In genomic region chr6:146454520-146455511, GRCm38 (mm10) we compare ENCODE assay signal across 17 mouse cellular contexts. TPM values are rescaled to one million over a fixed set of nuclear protein-coding genes. Genes with fewer than 3 reads are reported as not detected.
DNase-seq lines count a peak whose midpoint lies in the region; ATAC-seq lines count a peak whose summit lies in the region.
"Had no signal": no experiment of that assay in that cellular context is flagged by ENCODE, and none has a peak within 500 bp of the region (broad histone marks: within the 10 kb centered on the region; RNA-seq: fewer than 3 reads in every experiment).

No protein-coding gene starts in this region.

- no peak overlapping the region for H3K9ac ChIP-seq in liver, embryonic 13.5 days
- H3K9ac ChIP-seq: hindbrain, embryonic 15.5 days; midbrain, embryonic 12.5 days had no signal

- WGBS in liver, embryonic 13.5 days (ENCODE audit: insufficient replicate concordance) = 46% methylated on average over 10 of the region's 10 CpGs

- H3K27ac ChIP-seq in liver, embryonic 13.5 days = peak overlapping the region; percentile 90
- H3K27ac ChIP-seq: hindbrain, embryonic 15.5 days; midbrain, embryonic 12.5 days had no signal

- peaks cover 47% of the 10 kb centered on the region for H3K27me3 ChIP-seq in liver, embryonic 13.5 days
- H3K27me3 ChIP-seq: hindbrain, embryonic 15.5 days; midbrain, embryonic 12.5 days had no signal

- H3K4me1 ChIP-seq in liver, embryonic 13.5 days (replicated peaks) = peaks cover 27% of the 10 kb centered on the region
- H3K4me1 ChIP-seq: hindbrain, embryonic 15.5 days had no signal

- no peaks in the 10 kb centered on the region for H3K36me3 ChIP-seq in liver, embryonic 13.5 days
- H3K36me3 ChIP-seq: hindbrain, embryonic 15.5 days; midbrain, embryonic 12.5 days had no signal

- H3K4me2 ChIP-seq in liver, embryonic 13.5 days = peak overlapping the region; percentile 33
- H3K4me2 ChIP-seq: hindbrain, embryonic 15.5 days; midbrain, embryonic 12.5 days had no signal

- peak; percentile 59 for DNase-seq in spleen, adult 12 weeks (ENCODE audit: low spot score)
- no peak for DNase-seq in spleen, adult 18-20 months
- peak; percentile 34 for DNase-seq in c-Kit-positive CD71-negative TER-119-negative erythroid progenitor cells, embryonic 14.5 days (ENCODE audit: low read depth)
- peak; percentile 75 for DNase-seq in liver, embryonic 13.5 days
- no peak for DNase-seq in urinary bladder, postnatal 36 days (ENCODE audit: low spot score in 2 of 2)
- DNase-seq in left cerebral cortex, adult 11 months (ENCODE audit: low spot score) = no peak
- no peak for DNase-seq in gastrocnemius, postnatal 25 days
- DNase-seq: adrenal gland, postnatal 10 days; cerebellum, adult 11 months; gastrocnemius, postnatal 10 days; kidney, adult 8-10 months; kidney, postnatal 4 days; right cerebral cortex, postnatal 25 days; thymus, postnatal 36 days had no signal

- H3K9me3 ChIP-seq in liver, embryonic 13.5 days (replicated peaks) = no peaks in the 10 kb centered on the region
- H3K9me3 ChIP-seq: hindbrain, embryonic 15.5 days; midbrain, embryonic 12.5 days had no signal

- ATAC-seq in liver, embryonic 13.5 days (ENCODE audit: low read depth) = peak; percentile 97
- ATAC-seq: forebrain, embryonic 16.5 days had no signal

- no peak overlapping the region for H3K4me3 ChIP-seq in liver, embryonic 13.5 days (replicated peaks)
- H3K4me3 ChIP-seq: hindbrain, embryonic 15.5 days; midbrain, embryonic 12.5 days had no signal

RNA-seq across cellular contexts. Expression of gene Itpr2, which starts 47.2 kb away (rescaled TPM):
- polyA plus RNA-seq in liver, embryonic 13.5 days (2015; fragmentation: Nextera tagmentation; extraction: Ambion mirVana) = 2.4 and 2.8 TPM in 2 replicates
- 1 to 10 TPM; 8.5 to 9.4 TPM for total RNA-seq in gastrocnemius, postnatal 25 days (2021)

Comparison
In these comparisons a context has a peak if more than half of its experiments do, and no peak if none do; other contexts are left out.
1. DNase-seq: peak in spleen, adult 12 weeks (single experiment), c-Kit-positive CD71-negative TER-119-negative erythroid progenitor cells, embryonic 14.5 days (single experiment) and liver, embryonic 13.5 days (single experiment); none in spleen, adult 18-20 months (0 of 2), urinary bladder, postnatal 36 days (0 of 2), left cerebral cortex, adult 11 months (single experiment) and gastrocnemius, postnatal 25 days (single experiment).